ENCODE assay signal across 8 mouse cellular contexts in genomic region chr17:25860832-25861703, GRCm38 (mm10). TPM values are rescaled to one million over a fixed set of nuclear protein-coding genes. Genes with fewer than 3 reads are reported as not detected.
DNase-seq lines count a peak whose midpoint lies in the region; ATAC-seq and TF ChIP-seq lines count a peak whose summit lies in the region.

Gene Wdr90, minus strand, starts transcription at chr17:25861501.

- H3K4me3 ChIP-seq in G1E (ENCODE audit: low read depth, low read length): peak within 1 kb of the TSS; percentile 76
- H3K4me3 ChIP-seq in forebrain, embryonic 16.5 days (replicated peaks; ENCODE audit: low read length): peak within 1 kb of the TSS; percentile 75
- H3K4me3 ChIP-seq in neural tube, embryonic 14.5 days (ENCODE audit: low read depth, low read length): peak within 1 kb of the TSS; percentile 60
- peak within 1 kb of the TSS; percentile 97 for H3K4me3 ChIP-seq in testis, adult 2 months (ENCODE audit: control insufficient read depth, low read depth, low read length)

- H3K4me1 ChIP-seq in G1E (ENCODE audit: insufficient read depth, low read depth, low read length): peaks cover 40% of the 10 kb centered on the region
- H3K4me1 ChIP-seq in forebrain, embryonic 16.5 days (replicated peaks; ENCODE audit: control insufficient read depth, insufficient read depth, low read length): peaks cover 16% of the 10 kb centered on the region
- H3K4me1 ChIP-seq in neural tube, embryonic 14.5 days (ENCODE audit: control insufficient read depth, insufficient read depth, low read length): peaks cover 8% of the 10 kb centered on the region
- peaks cover 9% of the 10 kb centered on the region for H3K4me1 ChIP-seq in testis, adult 2 months (ENCODE audit: control insufficient read depth, insufficient read depth, low read length)

- H3K27me3 ChIP-seq in G1E (ENCODE audit: insufficient read depth, low read length): peaks cover 4% of the 10 kb centered on the region; the same call in 1 of the 2 replicates
- H3K27me3 ChIP-seq in forebrain, embryonic 16.5 days (replicated peaks; ENCODE audit: control insufficient read depth, insufficient read depth, low read length): no peaks in the 10 kb centered on the region
- no peaks in the 10 kb centered on the region for H3K27me3 ChIP-seq in neural tube, embryonic 14.5 days (ENCODE audit: control insufficient read depth, insufficient read depth, low read length)
- no peaks in the 10 kb centered on the region for H3K27me3 ChIP-seq in testis, adult 2 months (ENCODE audit: control insufficient read depth, insufficient read depth, low read length)

- no peak for TF ChIP-seq CTCF in G1E (IDR thresholded peaks at IDR 0.05; ENCODE audit: low read depth, low read length)
- TF ChIP-seq CTCF in testis, adult 2 months (IDR thresholded peaks at IDR 0.05; ENCODE audit: control insufficient read depth, insufficient read depth, insufficient replicate concordance, low read depth, low read length): no peak; the same call in 1 of the 2 replicates

- DNase-seq in G1E (ENCODE audit: low spot score): peak; percentile 70
- DNase-seq in cerebellum, adult 18-20 months: peak; percentile 92 to 93
- peak; percentile 85 for DNase-seq in heart, postnatal 25 days (ENCODE audit: low spot score)
- peak; percentile 93 to 96 for DNase-seq in layer of hippocampus, adult 18-20 months (ENCODE audit: low spot score in 2 of 2)
- peak; percentile 93 to 95 for DNase-seq in lung, adult 18-20 months

- peak within 1 kb of the TSS; percentile 72 for H3K9ac ChIP-seq in forebrain, embryonic 16.5 days (replicated peaks; ENCODE audit: low read depth, low read length)
- H3K9ac ChIP-seq in neural tube, embryonic 14.5 days (replicated peaks; ENCODE audit: low read depth, low read length): peak within 1 kb of the TSS; percentile 79

- H3K36me3 ChIP-seq in G1E (replicated peaks): peaks cover 61% of the 10 kb centered on the region
- H3K36me3 ChIP-seq in forebrain, embryonic 16.5 days (ENCODE audit: control insufficient read depth, insufficient read depth): no peaks in the 10 kb centered on the region
- no peaks in the 10 kb centered on the region for H3K36me3 ChIP-seq in neural tube, embryonic 14.5 days (ENCODE audit: control insufficient read depth, insufficient read depth, low read length)
- H3K36me3 ChIP-seq in testis, adult 2 months (ENCODE audit: control insufficient read depth, insufficient read depth, low read length): no peaks in the 10 kb centered on the region

- peak; percentile 60 for ATAC-seq in G1E (ENCODE audit: extremely low read depth, insufficient number of reproducible peaks, low FRiP score, poor library complexity, severe bottlenecking)
- peak; percentile 98 for ATAC-seq in forebrain, embryonic 16.5 days
- ATAC-seq in neural tube, embryonic 14.5 days (ENCODE audit: low read depth): peak; percentile 94

- intact Hi-C loops in heart, postnatal 25 days (cut with DNase I): no loop called here

- H3K27ac ChIP-seq in forebrain, embryonic 16.5 days (ENCODE audit: low read length): peak within 1 kb of the TSS; percentile 80
- H3K27ac ChIP-seq in neural tube, embryonic 14.5 days (ENCODE audit: low read depth, low read length): peak within 1 kb of the TSS; percentile 74
- H3K27ac ChIP-seq in testis, adult 2 months (ENCODE audit: control insufficient read depth, insufficient read depth, low read depth, low read length): peak within 1 kb of the TSS; percentile 94

- WGBS in forebrain, embryonic 16.5 days: 2% methylated on average over 65 of the region's 65 CpGs
- whole genome bisulfite sequencing in neural tube, embryonic 14.5 days: 4% methylated on average over 65 of the region's 65 CpGs

- H3K9me3 ChIP-seq in G1E (replicated peaks): no peaks in the 10 kb centered on the region
- H3K9me3 ChIP-seq in forebrain, embryonic 16.5 days (ENCODE audit: control insufficient read depth, low read length): no peaks in the 10 kb centered on the region
- H3K9me3 ChIP-seq in neural tube, embryonic 14.5 days (ENCODE audit: control insufficient read depth, low read length): no peaks in the 10 kb centered on the region

- peak; percentile 96 for TF ChIP-seq POLR2A in testis, adult 2 months (IDR thresholded peaks at IDR 0.05; ENCODE audit: control insufficient read depth, low read depth, low read length)

- H3K4me2 ChIP-seq in forebrain, embryonic 16.5 days (ENCODE audit: low read length): peak within 1 kb of the TSS; percentile 90
- H3K4me2 ChIP-seq in neural tube, embryonic 14.5 days (ENCODE audit: low read depth, low read length): peak within 1 kb of the TSS; percentile 89

RNA-seq across cellular contexts. Expression of gene Wdr90, which starts in this region (rescaled TPM):
- total RNA-seq in G1E (2014; fragmentation: Nextera tagmentation): 14.6 and 42.2 TPM in 2 replicates
- 11.8 and 14.2 TPM in 2 replicates for total RNA-seq in G1E (2017)
- polyA plus RNA-seq in G1E (2012): 9.0 and 17.0 TPM in 2 replicates
- 17.7 and 24.8 TPM in 2 replicates for polyA plus RNA-seq in forebrain, embryonic 16.5 days (2015; fragmentation: Nextera tagmentation; extraction: Ambion mirVana)
- 1 to 10 TPM; 2.8 to 2.9 TPM for total RNA-seq in heart, postnatal 25 days (2021)
- 10 to 100 TPM; 20.1 to 21.7 TPM for total RNA-seq in layer of hippocampus, adult 18-20 months (2021)
- 10.5 and 12.1 TPM in 2 replicates for polyA plus RNA-seq in neural tube, embryonic 14.5 days (2014; fragmentation: Nextera tagmentation; extraction: Ambion mirVana)
- polyA plus RNA-seq in testis, adult 2 months (2012; rRNA removed): 49.9 and 54.9 TPM in 2 replicates

Comparison
In these comparisons a context has a peak if more than half of its experiments do, and no peak if none do; other contexts are left out.
1. Peak in every context shown above with its lines: DNase-seq, ATAC-seq, H3K4me3 ChIP-seq and H3K27ac ChIP-seq.